Mouse (Mus musculus): ENCODE data around the gene Eif3i. TPM values are rescaled to one million over a fixed set of nuclear protein-coding genes. Genes with fewer than 3 reads are reported as not detected.

Eif3i gene
- polyA plus RNA-seq, 1 experiment from 2014 or later, result 220 TPM

DNA sequence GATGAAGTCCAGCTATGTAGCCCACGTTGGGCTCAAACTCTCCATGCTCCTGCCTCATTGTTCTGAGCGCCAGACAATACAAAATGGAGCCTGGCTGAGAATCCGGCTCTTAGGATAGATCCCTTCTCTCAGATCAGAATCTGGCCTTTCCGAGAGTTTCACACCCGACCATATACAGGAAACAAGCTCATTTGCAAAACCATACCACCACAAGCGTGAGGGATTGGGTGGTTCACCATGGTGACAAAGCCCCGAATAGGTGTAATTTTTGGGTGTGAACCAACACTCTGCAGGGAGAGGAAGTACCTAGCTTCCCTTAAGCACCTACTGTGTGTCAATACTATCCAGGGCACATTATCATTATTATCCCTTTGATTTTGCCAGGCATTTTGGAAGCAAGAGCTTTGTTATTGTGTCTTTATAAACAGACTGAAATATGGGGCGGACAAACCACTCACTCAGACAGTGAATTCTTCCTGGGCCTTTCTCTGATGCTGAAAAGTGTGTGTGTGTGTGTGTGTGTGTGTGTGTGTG, 28.8 kb downstream of the Eif3i start:
- H3K4me1 ChIP-seq (replicated peaks; ENCODE audit: control insufficient read depth, insufficient read depth, low read length), result no peaks in the 10 kb centered on the region
- no peaks in the 10 kb centered on the region for H3K27me3 ChIP-seq (replicated peaks; ENCODE audit: control insufficient read depth, insufficient read depth, low read length)
- 74% methylated on average over 8 of the region's 8 CpGs for WGBS
- H3K9ac ChIP-seq (replicated peaks; ENCODE audit: low read depth, low read length), result no peak overlapping the region
- H3K9me3 ChIP-seq (ENCODE audit: control insufficient read depth, low read length), result no peaks in the 10 kb centered on the region
- no peaks in the 10 kb centered on the region for H3K36me3 ChIP-seq (ENCODE audit: control insufficient read depth, insufficient read depth)
- H3K27ac ChIP-seq (ENCODE audit: low read length), result no peak overlapping the region
- H3K4me3 ChIP-seq (replicated peaks; ENCODE audit: low read length), result no peak overlapping the region
- H3K4me2 ChIP-seq (ENCODE audit: low read length), result no peak overlapping the region
- no peak for ATAC-seq

DNA sequence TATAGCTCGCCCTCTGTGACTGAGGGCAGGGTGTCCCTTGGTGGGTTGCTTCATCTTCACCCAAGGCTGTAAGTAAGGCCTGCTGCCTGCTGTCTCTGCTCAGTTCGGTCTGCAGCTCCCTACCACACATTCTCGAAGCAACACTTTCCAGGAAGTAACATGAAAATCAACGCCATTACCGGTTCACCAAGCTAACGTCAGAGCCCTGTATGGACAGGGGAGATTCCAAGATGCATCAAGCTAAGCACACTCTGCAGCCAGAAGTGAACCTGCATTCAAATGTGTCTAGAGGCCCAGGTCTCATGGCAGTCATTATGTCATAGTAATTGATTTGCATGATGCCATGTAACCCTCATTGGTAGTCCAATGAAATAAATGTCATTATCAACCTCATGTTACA, 30.4 kb downstream of the Eif3i start:
- Histone ChIP-seq H3K27me3 (replicated peaks; ENCODE audit: control insufficient read depth, insufficient read depth, low read length) (no peaks in the 10 kb centered on the region), H3K27ac (ENCODE audit: low read length) (no peak overlapping the region), H3K9me3 (ENCODE audit: control insufficient read depth, low read length) (no peaks in the 10 kb centered on the region), H3K4me3 (replicated peaks; ENCODE audit: low read length) (no peak overlapping the region), H3K4me2 (ENCODE audit: low read length) (no peak overlapping the region), H3K9ac (replicated peaks; ENCODE audit: low read depth, low read length) (no peak overlapping the region), H3K4me1 (replicated peaks; ENCODE audit: control insufficient read depth, insufficient read depth, low read length) (no peaks in the 10 kb centered on the region), H3K36me3 (ENCODE audit: control insufficient read depth, insufficient read depth) (no peaks in the 10 kb centered on the region)
- 92% methylated on average over 6 of the region's 6 CpGs for WGBS
- no peak for ATAC-seq

DNA sequence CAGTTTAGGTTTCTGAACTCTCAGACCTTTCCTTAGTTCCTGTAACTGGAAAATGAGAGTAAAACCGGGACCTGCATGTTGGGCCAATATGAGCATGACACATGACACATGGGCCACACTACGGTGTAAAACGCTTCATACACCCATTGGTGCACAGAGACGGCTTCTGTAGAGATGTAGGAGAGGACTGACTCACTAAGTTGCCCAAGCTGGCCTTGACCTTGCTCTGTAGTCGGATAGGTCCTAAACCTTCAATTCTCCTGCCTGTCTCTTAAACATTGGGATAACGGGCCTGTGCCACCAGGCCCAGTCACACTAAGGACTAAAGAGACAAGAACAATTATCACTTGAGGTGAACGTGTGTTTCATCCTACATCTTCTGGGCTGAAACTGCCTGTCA, 32.1 kb downstream of the Eif3i start:
- Histone ChIP-seq H3K4me3 (replicated peaks; ENCODE audit: low read length) (no peak overlapping the region), H3K27me3 (replicated peaks; ENCODE audit: control insufficient read depth, insufficient read depth, low read length) (no peaks in the 10 kb centered on the region), H3K36me3 (ENCODE audit: control insufficient read depth, insufficient read depth) (no peaks in the 10 kb centered on the region), H3K9me3 (ENCODE audit: control insufficient read depth, low read length) (no peaks in the 10 kb centered on the region), H3K9ac (replicated peaks; ENCODE audit: low read depth, low read length) (no peak overlapping the region), H3K4me2 (ENCODE audit: low read length) (no peak overlapping the region), H3K4me1 (replicated peaks; ENCODE audit: control insufficient read depth, insufficient read depth, low read length) (no peaks in the 10 kb centered on the region), H3K27ac (ENCODE audit: low read length) (no peak overlapping the region)
- 94% methylated on average over 7 of the region's 7 CpGs for whole genome bisulfite sequencing
- no peak for ATAC-seq

DNA sequence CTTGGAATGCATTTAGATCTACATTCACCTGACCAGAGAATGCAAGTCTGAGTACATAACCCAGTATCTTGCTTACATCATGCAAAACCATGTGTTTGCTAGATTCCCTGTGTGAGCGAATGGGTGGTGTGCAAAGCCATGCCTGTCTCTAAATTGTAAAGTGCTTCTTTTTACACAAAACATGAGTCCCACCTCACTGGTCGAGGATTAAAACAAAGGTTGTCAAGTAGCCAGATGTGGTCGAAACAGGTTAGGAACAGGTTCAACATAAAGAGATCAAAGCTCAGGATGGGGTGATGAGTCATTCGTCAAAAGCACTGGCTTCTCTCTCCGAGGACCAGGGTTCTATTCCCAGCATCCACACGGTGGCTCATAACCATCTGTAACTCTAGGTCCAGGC, 35.3 kb downstream of the Eif3i start:
- no peak for ATAC-seq
- Histone ChIP-seq H3K9me3 (ENCODE audit: control insufficient read depth, low read length) (no peaks in the 10 kb centered on the region), H3K4me3 (replicated peaks; ENCODE audit: low read length) (no peak overlapping the region), H3K4me1 (replicated peaks; ENCODE audit: control insufficient read depth, insufficient read depth, low read length) (no peaks in the 10 kb centered on the region), H3K27ac (ENCODE audit: low read length) (no peak overlapping the region), H3K27me3 (replicated peaks; ENCODE audit: control insufficient read depth, insufficient read depth, low read length) (no peaks in the 10 kb centered on the region), H3K36me3 (ENCODE audit: control insufficient read depth, insufficient read depth) (no peaks in the 10 kb centered on the region), H3K4me2 (ENCODE audit: low read length) (no peak overlapping the region), H3K9ac (replicated peaks; ENCODE audit: low read depth, low read length) (no peak overlapping the region)
- 86% methylated on average over 6 of the region's 6 CpGs for WGBS

DNA sequence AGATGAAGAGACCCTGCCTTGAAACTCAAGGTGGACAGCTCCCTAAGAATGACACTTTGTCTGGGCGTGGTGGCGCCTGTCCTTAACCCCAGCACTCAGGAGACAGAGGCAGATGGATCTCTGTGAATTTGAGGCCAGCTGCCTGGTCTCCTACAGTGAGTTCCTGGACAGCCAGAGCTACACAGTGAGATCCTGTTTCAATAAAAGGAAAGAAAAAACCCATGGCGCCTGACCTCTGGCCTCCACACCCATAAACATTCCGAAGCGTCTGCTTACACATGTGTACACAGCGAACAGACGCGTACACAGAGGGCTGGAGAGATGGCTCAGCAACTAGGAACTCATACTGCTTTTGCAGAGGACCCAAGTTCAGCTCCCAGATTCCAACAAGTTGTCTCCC, 36.7 kb downstream of the Eif3i start:
- Histone ChIP-seq H3K4me1 (replicated peaks; ENCODE audit: control insufficient read depth, insufficient read depth, low read length) (no peaks in the 10 kb centered on the region), H3K4me2 (ENCODE audit: low read length) (no peak overlapping the region), H3K4me3 (replicated peaks; ENCODE audit: low read length) (no peak overlapping the region), H3K27me3 (replicated peaks; ENCODE audit: control insufficient read depth, insufficient read depth, low read length) (no peaks in the 10 kb centered on the region), H3K27ac (ENCODE audit: low read length) (no peak overlapping the region), H3K9me3 (ENCODE audit: control insufficient read depth, low read length) (no peaks in the 10 kb centered on the region), H3K36me3 (ENCODE audit: control insufficient read depth, insufficient read depth) (no peaks in the 10 kb centered on the region), H3K9ac (replicated peaks; ENCODE audit: low read depth, low read length) (no peak overlapping the region)
- WGBS, result 88% methylated on average over 8 of the region's 8 CpGs
- ATAC-seq, result no peak

DNA sequence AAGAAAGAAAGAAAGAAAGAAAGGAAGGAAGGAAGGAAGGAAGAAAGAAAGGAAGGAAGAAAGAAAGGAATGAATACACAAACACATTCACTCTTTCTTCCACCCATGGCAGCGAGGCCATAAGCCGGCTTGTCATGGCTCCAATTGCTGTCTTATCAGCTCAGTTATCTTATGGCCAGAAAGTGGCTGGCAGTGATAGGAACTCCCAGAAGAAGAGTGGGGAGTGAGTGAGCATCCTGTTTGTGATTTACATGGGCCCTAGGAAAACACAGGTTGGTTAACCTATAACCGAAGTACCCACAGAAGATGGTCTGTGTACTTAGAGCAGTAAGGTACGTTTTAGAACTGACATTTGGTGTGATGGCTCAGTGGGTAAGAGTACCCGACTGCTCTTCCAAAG, 39.3 kb downstream of the Eif3i start:
- WGBS, result 92% methylated on average over 5 of the region's 5 CpGs
- no peak overlapping the region for H3K27ac ChIP-seq (ENCODE audit: low read length)
- no peak overlapping the region for H3K4me3 ChIP-seq (replicated peaks; ENCODE audit: low read length)

DNA sequence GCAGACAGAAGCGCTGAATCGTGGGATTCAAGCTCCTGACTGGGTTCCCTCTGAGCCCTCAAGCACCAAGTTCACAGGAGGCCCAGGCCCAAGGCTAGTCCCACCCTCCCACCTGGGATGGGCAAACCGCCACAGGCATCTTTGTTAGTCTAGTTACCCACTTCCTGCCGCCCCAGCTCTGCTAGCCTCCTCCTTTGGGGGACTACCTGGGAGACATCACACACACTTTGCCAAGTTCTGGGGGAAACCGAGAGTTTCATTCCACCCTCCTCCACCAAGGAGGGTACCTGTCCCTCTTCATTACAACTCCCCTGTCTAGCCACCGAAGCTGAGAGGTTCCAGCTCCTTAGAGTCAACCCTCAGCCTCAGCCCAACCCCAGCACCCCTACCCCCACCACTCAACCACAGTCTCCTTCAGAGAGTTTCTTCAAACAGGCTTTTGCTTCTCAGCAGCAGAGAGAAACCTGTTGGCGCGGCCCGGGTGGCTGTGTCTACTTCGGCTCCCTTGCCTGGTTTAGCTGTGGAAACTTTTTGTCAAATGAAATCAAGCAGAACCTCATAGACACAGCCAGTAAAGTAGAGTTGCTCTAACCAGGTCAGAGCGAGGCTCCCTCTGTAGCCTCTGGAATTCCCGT, 42.0 kb downstream of the Eif3i start:
- Histone ChIP-seq H3K4me3 (replicated peaks; ENCODE audit: low read length) (no peak overlapping the region), H3K27me3 (replicated peaks; ENCODE audit: control insufficient read depth, insufficient read depth, low read length) (no peaks in the 10 kb centered on the region), H3K9ac (replicated peaks; ENCODE audit: low read depth, low read length) (no peak overlapping the region), H3K36me3 (ENCODE audit: control insufficient read depth, insufficient read depth) (no peaks in the 10 kb centered on the region), H3K4me1 (replicated peaks; ENCODE audit: control insufficient read depth, insufficient read depth, low read length) (peaks cover 15% of the 10 kb centered on the region), H3K4me2 (ENCODE audit: low read length) (no peak overlapping the region), H3K9me3 (ENCODE audit: control insufficient read depth, low read length) (no peaks in the 10 kb centered on the region), H3K27ac (ENCODE audit: low read length) (no peak overlapping the region)
- ATAC-seq, result no peak
- WGBS, result 82% methylated on average over 12 of the region's 12 CpGs

More for the DNA sequence above, 39.3 kb downstream of the Eif3i start:
- Histone ChIP-seq H3K4me2 (ENCODE audit: low read length) (no peak overlapping the region), H3K9ac (replicated peaks; ENCODE audit: low read depth, low read length) (no peak overlapping the region), H3K9me3 (ENCODE audit: control insufficient read depth, low read length) (no peaks in the 10 kb centered on the region), H3K36me3 (ENCODE audit: control insufficient read depth, insufficient read depth) (no peaks in the 10 kb centered on the region), H3K4me1 (replicated peaks; ENCODE audit: control insufficient read depth, insufficient read depth, low read length) (peaks cover 4% of the 10 kb centered on the region; the same call in 1 of the 2 replicates), H3K27me3 (replicated peaks; ENCODE audit: control insufficient read depth, insufficient read depth, low read length) (no peaks in the 10 kb centered on the region)
- ATAC-seq, result no peak

DNA sequence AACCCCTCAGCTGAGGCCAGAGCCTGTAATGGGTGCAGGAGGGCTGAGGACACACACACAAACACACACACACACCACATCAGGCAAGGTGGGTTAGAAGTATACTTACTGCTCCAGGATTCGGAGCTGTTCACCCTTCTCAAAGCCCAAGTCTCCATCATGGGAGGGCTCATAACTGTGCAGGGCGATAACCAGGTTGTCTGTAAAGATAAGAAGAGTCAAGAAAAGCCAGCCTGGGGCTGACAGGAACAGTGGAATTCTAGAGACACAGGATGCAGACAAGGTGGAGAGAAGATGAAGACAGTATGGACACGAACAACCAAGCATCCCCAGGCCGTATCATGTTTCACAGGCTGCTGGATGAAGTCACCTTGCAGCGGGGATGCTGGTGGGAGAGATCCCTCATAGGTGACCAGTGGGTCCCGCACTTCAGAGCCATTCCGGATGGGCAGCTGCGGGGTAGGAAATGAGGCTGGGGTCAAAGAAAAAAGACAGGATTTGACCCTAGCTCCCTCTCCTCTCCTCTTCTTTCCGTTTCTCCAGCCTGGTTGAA, 43.1 kb downstream of the Eif3i start:
- no peak overlapping the region for H3K4me3 ChIP-seq (replicated peaks; ENCODE audit: low read length)
- H3K9me3 ChIP-seq (ENCODE audit: control insufficient read depth, low read length), result no peaks in the 10 kb centered on the region
- no peaks in the 10 kb centered on the region for H3K36me3 ChIP-seq (ENCODE audit: control insufficient read depth, insufficient read depth)
- H3K4me2 ChIP-seq (ENCODE audit: low read length), result peak overlapping the region; percentile 69
- no peaks in the 10 kb centered on the region for H3K27me3 ChIP-seq (replicated peaks; ENCODE audit: control insufficient read depth, insufficient read depth, low read length)
- 83% methylated on average over 9 of the region's 9 CpGs for WGBS
- no peak overlapping the region for H3K27ac ChIP-seq (ENCODE audit: low read length)
- H3K4me1 ChIP-seq (replicated peaks; ENCODE audit: control insufficient read depth, insufficient read depth, low read length), result peaks cover 15% of the 10 kb centered on the region
- no peak for ATAC-seq
- no peak overlapping the region for H3K9ac ChIP-seq (replicated peaks; ENCODE audit: low read depth, low read length)

DNA sequence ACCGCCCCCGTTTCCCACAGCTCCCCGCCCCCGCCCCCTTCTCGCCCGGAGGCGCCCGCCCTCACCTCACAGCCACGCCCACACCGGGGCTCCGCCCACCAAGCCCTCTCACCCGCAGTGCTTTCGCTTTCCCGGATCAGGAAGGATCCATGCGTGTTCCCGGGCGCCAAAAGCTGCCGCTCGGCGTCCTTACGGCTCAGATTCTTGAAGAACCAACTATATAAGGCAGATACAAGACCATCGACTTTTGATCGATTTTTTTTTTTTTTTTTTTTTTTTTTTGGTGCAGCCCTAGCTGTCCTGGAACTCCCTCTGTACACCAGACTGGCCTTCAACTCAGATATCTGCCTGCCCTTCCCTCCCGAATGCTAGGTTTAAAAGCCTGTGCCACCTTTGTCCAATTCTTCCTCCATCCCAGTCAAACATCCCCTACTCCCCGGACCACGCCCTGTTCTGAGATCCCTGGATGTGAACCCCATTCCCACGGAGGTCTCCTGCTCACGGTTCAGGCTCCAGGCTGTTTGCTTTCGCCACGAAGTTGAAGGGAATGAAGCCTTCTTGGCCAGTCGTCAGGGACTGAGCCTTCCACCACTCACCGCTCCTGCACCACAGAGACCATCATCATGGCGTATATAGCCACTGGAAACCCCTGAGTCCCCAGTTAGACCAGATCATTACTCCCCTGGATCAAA, 43.8 kb downstream of the Eif3i start:
- peak overlapping the region; percentile 43 for H3K4me3 ChIP-seq (replicated peaks; ENCODE audit: low read length)
- no peak overlapping the region for H3K27ac ChIP-seq (ENCODE audit: low read length)
- no peaks in the 10 kb centered on the region for H3K9me3 ChIP-seq (ENCODE audit: control insufficient read depth, low read length)
- no peaks in the 10 kb centered on the region for H3K27me3 ChIP-seq (replicated peaks; ENCODE audit: control insufficient read depth, insufficient read depth, low read length)
- 8% methylated on average over 33 of the region's 33 CpGs for WGBS
- peak overlapping the region; percentile 57 for H3K9ac ChIP-seq (replicated peaks; ENCODE audit: low read depth, low read length)
- peak overlapping the region; percentile 69 for H3K4me2 ChIP-seq (ENCODE audit: low read length)
- ATAC-seq, result peak; percentile 78
- H3K36me3 ChIP-seq (ENCODE audit: control insufficient read depth, insufficient read depth), result no peaks in the 10 kb centered on the region
- peaks cover 15% of the 10 kb centered on the region for H3K4me1 ChIP-seq (replicated peaks; ENCODE audit: control insufficient read depth, insufficient read depth, low read length)
